Mouse (Mus musculus) left cerebral cortex, postnatal 4 days (tissue): ENCODE measurements around the gene Oprd1. TPM values are rescaled to one million over a fixed set of nuclear protein-coding genes. Genes with fewer than 3 reads are reported as not detected.

Experiments
- DNase-seq: peaks from one replicate; pipeline ENCODE4 v3.0.0-alpha.2; 2022
- intact Hi-C: fragments of 180-260 bp; cut with DNase I; formaldehyde crosslinking; loops from one replicate; pipeline ENCODE4 v1.15.1; 2025
- total RNA-seq, 2 experiments: library from RNA; stranded (reverse); gene quantifications; 2 replicates each; pipeline ENCODE4 v1.2.3; 2021

The Oprd1 gene
- total RNA-seq, 2 experiments from 2014 or later: 3.7 to 4.6 TPM

DNA sequence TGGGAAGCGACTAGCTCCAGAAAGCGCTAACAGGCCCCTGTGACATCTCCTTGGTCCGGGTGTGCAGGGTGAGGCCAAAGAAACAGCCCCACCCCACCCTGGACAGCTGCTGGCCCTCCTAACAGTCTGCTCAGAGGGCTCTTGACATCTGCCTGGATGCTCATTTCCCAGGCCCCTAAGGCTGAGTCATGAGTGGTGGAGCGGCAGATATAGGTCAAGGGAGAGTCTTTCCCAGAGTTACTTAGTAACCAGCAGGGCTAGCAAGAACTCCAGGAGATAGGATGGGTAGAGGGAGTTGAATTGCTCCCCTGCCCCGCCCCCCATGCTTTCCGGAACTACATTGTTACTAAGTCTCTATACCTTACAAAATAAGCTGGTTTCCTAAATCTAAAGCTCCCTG lies 51.1 kb downstream of the Oprd1 start:
- no peak for DNase-seq
- intact Hi-C loops: no loop called here

DNA sequence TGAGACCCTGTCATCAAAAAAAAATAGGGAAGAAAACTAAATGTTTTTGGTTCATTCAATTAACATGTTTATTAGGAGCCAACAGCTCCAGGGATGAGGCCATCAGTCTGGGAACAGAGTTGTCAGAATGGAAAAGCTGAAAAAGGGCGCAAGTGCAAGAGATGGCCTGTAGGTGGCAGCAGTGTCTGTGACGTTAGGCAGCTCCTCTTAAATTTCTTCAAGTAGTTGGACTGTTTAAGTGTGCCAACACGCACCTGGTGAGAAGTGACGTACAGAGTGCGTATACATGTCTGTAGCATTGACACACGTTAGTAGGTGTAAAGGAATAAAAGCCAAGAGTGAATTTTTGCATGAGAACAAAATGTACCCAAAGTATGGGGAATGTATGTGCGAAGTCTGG lies 55.4 kb downstream of the Oprd1 start:
- intact Hi-C loops: loop anchor here (5.0 kb wide), 1 partner anchor 88 kb away; no protein-coding TSS in a partner anchor
- DNase-seq: peak; percentile 56

DNA sequence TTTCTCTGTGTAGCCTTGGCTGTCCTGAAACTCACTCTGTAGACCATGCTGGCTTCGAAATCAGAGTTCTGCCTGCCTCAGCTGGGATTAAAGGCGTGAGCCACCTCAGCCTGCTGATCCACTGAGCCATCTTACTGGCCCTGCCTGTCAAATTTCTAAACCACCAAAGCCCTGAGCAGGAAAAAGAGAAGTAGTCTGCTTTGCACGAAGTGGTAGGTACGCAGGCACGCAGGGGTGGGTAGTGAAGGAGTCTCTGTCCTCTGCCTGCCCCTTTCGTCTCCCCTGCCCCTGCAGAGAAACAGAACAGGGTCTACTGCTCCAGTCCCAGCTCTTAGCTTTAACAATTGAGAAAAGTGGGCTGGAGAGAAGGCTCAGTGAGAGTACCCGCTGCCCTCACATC lies 59.2 kb downstream of the Oprd1 start:
- DNase-seq: no peak
- intact Hi-C loops: loop anchor here (5.0 kb wide), 1 partner anchor 92 kb away; no protein-coding TSS in a partner anchor

DNA sequence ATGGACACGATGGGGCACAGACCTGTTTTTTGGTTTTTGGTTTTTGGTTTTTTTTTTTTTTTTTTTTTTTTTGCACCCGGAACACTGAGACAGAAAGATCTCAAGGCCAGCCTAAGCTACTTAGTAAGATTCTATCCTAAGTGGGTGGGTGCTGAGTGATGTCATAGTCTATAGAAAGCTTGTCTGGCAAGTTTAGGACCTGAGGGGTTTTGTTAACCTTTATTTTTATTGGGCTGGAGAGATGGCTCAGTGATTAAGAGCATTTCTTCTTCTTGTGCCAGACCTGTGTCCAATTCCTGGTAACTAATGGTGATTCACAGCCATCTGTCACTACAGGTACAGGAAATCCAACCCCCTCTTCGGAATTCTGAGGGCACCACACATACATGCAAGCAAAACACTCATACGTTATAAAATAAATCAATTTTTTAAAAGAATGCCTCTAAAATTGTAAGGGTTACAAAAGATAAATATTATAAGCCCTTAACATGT lies 63.7 kb downstream of the Oprd1 start:
- intact Hi-C loops: no loop called here
- no peak for DNase-seq

DNA sequence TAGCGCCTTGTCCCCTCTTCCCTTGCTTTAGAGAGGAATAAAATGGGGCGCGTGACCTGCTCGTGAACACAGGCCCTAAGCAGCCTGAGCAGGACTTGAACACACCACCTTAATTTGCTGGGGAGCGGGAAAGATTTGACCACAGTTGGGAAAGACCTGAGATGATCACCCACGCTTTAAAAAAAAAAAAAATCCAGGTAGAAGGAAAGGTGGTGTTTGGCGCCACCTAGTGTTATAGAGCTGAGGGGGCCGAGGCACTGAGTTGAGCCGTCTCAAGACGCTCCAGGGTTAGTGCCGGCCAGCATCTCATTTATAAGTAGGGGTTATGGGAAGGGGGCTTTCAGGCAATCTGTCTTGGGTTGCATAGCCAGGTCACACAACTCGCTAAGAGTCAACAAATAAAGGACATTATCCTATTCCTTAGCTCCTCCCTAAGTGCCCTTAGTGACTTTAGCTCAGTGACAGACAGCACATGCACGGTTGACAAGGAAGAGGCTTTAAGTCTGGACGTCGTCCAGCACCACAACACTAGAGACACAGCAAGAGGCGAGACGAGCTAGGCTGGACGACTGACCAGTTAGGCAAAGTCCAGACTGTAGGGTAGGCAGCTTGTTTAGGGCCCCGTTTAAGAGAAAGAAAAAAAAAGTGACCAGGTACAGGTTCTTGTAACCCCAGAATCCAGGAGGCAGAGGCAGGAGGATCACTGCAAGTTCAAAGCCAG lies 64.6 kb downstream of the Oprd1 start:
- intact Hi-C loops: loop anchor here (2.0 to 5.0 kb wide), 3 partner anchors 103 to 217 kb away; no protein-coding TSS in a partner anchor
- DNase-seq: peak; percentile 69

DNA sequence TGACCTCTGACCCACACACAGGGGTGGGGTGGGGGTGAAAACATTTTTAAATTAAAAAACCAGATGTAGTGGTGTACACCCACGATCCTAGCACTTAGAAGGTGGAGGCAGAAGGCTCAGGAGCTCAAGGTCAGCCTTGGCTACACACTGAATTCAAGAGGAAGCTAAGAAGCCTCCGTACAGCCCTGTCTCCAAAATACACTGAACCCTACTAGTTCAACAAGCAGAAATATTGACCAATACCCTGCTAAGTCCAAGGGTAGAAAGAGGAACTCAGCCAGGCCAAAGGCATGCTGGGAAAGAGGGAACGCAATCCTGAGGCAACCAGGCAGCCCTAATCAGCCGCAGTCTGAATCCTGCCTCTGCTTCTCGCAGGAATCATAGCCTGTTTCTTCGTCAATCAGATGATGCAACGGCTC lies 66.0 kb downstream of the Oprd1 start:
- no peak for DNase-seq
- intact Hi-C loops: loop anchor here (2.0 to 5.0 kb wide), 3 partner anchors 102 to 216 kb away; no protein-coding TSS in a partner anchor

DNA sequence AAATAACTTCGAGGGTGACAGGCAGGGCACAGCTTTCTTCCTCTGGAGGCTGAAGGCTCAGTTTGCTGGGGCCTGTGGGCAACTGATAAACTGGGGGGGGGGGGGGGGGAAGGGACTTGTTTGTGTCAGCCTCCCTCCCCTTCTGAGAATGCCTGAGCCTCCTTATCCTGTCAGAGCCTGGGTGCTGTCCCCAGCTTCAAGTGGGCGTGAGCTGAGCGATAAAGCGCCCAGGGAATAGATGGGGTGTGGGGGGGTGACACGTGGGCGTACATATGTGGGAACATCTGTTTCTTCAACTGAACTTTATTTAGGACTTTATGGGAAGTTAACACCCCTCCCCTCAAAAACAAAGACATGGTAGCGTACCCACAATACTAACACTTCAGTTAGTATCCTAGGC lies 66.8 kb downstream of the Oprd1 start:
- intact Hi-C loops: loop anchor here (5.0 kb wide), 2 partner anchors 175 to 215 kb away; no protein-coding TSS in a partner anchor
- no peak for DNase-seq

DNA sequence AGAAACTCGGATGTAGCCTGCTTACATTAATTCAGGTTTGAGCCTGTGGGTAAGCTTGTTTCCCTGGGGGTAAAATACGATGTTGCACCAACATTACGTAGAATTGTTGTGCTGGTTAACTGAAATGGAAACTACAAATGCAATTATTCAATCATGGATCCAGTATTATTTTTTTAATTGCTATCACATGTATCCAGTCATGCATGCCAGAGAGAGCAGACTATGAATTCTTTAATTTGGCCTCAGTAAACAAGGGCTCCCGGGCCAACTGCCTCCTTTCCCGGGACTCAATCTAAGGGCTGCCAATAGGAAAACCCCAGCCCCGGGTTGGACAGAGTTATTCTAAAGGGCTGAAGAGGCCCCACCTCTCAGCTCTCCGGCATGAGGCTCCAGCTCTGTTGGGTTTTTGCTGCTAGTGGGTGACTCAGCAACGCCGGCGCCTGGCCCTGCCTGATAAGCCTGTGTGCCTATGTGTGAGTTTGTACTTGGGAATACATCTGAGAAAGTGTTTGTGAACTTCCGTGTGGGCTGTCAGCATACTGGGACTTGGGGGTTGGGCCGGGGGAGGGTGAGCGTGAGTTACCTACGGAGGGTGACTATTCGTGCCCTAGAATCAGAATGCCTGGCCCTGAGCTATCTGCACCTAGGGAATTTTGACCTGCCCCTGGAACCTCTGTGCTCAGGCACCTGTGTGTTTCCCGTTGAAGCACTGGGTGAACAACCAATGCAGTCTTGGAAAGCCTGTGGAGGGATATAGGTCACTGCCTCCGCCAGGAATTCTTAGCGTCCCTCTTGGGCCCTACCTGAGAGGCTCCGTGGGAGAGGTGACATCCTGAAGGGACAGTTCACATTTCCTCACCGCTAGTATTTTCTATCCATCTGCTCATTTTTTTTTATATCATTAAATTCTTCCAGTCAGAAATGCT lies 67.5 kb downstream of the Oprd1 start:
- no peak for DNase-seq
- intact Hi-C loops: loop anchor here (5.0 kb wide), 2 partner anchors 174 to 214 kb away; no protein-coding TSS in a partner anchor

DNA sequence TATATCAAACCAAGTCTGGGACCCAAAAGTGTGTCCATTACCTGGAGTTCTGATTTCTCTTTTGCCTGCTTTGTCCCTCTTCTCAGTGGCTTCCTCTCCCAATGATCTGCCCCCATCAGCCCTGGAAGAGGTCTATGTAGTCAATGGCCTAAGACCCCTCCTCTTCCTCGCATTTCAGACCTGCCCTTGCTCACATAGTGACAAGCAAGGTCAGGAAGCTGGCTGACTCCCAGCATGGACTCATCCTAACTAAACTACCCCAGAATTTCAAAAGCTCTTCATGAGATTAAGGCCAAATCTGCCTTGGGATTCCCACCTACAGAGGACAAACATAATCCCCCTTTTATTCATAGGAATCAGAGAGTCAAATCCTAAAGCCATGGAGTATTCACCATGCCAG lies 68.5 kb downstream of the Oprd1 start:
- DNase-seq: no peak

DNA sequence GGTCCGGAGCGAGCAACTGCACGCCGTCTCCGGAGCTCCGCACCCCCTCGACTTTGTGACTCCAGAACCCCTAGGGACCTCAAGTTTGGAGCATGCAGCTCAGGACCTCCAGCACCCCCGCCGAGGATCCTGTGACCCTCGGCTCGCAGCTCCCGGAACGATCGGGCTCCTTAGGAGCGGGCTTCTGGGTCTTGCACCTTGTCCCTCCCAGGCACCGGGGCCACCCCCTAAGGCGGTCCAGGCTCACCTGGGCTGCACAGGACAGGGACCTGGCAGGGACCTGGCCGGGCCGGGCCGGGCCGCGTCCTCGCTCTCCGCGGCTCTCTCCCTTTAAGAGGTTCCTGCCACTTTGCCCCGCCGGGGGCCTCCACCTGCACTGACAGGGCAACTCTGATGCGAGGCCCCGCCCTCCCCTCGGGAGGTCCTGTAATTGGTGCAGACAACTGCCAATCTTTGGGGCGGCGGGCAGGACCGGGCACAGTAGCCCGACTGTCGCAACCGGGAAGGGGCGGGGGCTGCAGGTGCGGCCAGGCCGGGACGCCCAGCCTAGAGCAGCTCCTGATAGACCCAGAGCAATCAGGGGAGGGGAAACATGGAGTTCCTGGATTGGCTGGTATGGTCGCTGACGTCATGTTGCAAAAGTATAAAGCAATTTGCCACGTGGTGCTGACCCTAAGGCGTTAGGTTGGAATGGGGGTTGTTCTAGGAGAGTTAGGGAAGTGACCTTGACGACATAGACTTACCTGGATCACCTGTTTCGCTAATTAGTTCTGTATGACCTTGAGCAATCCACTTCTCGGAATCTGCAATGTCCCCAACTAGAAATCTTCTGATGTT lies 69.1 kb downstream of the Oprd1 start, which contains the start of gene Epb41:
Epb41 (minus strand) TSS at position 389 of the 837 bp plus-strand sequence.
- intact Hi-C loops: loop anchor here (5.0 kb wide), 2 partner anchors 173 to 213 kb away; no protein-coding TSS in a partner anchor
- peak; percentile 90 for DNase-seq

More for the DNA sequence above, 68.5 kb downstream of the Oprd1 start:
- intact Hi-C loops: loop anchor here (5.0 kb wide), 2 partner anchors 173 to 213 kb away; no protein-coding TSS in a partner anchor

DNA sequence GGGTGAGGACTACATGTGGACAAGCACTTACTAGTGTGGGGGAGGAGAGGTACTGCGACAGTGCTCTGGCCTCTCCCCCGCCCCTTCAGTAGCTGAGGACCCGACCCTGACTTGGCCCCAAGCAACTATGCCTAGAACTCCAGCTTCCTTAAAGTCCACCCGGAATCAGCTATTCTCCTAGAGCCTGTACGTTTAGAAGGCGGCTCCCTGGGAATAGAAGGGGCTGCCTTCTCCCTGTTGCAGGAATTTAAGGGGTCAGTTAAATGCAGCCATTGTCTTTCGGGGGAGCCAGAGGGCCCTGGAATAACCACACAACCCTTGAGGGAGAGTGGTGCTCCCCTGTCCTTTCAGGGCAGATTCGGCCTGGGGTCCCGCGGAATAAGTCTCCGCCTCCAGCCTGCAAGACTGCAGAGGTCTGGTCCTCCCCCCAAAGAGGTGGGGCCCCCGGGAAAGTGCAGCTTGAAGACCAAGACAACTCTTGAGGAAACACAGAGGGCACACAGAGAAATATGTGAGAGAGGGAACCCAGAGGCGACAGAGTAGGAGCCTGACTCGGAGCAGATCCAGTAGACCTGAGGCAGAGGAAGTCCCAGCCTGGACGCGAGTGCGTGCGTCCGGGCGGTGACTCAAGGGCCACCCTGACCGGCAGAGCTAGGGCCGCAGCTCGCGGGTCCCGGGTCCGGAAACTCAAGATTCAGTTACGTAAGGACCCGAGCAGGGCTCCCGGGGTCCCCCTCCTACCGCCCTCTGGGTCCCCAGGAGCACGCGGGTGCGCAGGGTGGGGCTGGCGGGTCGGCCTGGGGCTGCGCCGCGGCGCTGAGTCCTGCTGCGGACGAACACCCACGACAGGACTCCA lies 70.0 kb downstream of the Oprd1 start, which contains the start of gene Gm10300:
Gm10300 (plus strand) TSS at position 621 of the 856 bp plus-strand sequence.
- intact Hi-C loops: no loop called here

DNA sequence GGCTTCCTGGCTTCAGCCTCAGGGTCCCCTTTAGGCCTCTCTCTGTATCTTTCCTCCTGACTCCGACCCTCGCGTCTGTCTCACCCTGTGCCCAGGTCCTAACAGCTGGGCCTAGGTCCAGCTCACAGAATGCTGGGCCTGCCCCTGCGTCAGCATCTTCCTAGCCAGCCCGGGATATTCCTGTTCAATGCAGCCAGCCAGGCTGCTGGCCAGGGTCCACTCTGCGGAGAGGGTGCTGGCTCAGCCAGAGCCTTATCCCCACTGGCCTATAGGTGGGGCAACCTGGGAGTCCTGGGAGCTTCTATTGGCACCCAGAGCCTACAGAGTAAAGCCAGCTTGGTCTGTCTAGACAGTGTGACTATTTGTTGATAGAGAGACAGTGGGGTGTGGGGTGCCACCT lies 71.3 kb downstream of the Oprd1 start:
- no peak for DNase-seq
- intact Hi-C loops: no loop called here

More for the DNA sequence above, 70.0 kb downstream of the Oprd1 start, which contains the start of gene Gm10300:
- peak; percentile 9 for DNase-seq

DNA sequence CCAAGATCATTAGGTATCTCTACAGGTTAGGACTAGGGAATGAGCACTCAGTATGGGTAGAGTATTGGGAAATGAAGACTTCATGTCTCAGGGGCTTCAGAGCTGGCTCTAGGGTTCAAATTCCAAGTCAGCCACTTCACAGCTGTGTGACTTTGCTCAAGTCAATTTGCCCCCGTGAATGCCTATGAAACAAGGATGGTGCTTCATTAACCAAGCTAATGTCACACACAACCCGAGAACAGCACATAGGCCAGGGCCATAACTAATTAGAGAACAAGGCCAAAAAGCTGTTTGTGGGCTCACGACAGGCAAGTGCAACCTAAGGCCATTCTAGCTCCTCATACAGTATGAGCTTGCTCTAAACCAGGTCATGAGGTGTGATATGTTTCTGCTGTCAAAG lies 72.1 kb downstream of the Oprd1 start:
- intact Hi-C loops: no loop called here
- no peak for DNase-seq

DNA sequence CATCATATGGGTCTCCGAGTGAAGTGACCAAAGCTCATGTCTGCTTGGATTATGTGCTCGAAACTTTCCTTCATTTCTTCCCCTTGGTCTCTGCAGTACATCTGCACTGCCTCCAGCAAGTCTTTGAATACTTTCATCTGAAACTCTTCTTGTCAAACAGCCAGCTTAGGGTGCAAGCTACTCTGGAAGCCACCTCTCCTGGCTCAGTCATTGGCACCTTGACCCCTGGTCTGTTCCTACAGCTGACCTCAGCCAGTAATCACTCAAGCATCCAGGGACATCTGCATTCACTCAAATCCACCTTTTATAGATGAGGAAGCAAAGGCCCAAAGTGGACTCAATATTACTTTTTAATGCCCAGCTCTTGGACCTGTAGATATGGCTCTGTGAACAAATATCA lies 72.6 kb downstream of the Oprd1 start:
- intact Hi-C loops: no loop called here
- DNase-seq: no peak

DNA sequence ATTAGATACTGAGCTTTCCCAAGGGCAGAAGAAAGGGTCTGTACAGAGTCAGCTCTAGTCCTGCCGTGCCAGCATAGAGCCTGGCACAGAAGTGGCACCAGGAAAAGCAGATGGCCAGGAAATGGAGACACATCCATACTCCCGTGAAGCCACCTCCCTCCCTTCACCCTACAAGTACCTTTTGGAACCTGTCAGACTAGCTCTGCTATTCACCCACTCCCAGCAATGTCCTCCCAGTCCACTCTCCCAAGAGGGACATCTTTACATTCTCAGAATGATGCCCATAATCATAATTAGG lies 76.4 kb downstream of the Oprd1 start:
- no peak for DNase-seq
- intact Hi-C loops: no loop called here

DNA sequence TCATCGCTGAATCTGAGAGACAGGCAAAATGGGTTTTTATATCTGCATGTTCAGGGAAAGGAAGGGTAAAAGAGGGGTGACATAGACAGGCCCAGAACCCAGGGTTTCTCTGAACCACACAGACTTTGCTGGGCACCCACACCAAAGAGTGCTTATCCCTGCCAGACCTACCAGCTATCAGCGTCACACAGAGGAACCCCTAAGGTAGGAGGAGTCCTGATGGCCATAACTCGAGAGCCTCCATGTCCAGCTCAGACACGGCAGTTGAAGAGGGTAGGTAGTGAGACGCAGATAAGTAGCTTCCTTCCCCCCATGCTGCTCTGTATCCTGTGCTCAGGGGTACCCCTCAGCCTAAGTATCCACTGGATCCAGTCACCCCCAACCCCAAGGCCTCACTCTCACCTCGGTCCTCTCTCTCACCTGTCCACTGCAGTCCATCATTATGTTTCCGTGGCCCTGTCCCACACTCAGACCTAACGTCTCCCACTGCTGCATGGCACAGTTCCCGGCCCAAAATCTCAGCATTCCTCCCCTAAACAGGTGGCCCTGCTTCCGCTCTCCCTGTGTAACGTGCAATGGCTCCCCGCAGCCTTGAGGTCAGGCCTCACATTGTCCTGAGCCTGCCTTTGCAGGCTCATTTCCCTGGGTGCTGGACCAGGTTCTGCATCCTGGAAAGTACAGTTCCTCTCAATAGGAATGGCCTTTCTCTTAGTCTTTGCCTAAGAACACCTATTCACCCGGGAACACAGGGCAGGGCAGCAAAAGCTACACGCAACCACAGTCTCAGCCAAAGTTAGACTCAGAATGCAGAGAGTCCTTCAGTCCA lies 77.0 kb downstream of the Oprd1 start:
- no peak for DNase-seq
- intact Hi-C loops: no loop called here

DNA sequence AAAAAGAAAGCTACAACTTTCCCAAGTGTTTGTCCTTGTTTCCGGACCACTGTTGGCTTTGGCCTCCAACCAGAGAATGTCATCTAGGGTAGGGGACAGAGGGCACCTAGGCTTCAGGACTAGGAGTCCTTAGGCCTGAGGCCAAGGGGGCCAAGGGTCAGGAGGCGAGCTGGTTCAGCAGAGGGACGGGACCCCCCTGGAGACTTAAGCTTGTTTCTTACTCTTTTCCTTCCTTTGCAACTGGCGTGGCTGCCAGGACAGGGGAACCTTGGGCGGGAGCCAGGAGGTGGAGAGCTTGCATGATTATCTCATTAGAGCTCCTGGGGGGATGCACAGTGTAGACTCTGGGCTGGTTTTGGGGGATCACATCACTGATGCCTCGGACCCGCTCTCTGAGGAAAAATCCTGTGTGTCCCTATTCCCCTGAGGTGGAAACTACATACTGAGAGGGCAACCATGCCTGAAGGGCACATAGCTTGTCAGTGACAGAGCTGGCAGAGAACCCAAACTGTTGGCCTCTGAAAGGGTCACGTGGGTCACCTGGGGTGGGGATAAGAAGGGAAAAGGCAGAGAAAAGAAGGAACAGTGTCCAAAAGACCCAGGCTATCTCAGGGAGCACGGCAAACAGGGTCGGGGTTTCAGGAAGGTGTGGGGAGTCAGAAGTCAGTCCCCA lies 78.0 kb downstream of the Oprd1 start:
- peak; percentile 51 for DNase-seq
- intact Hi-C loops: no loop called here

DNA sequence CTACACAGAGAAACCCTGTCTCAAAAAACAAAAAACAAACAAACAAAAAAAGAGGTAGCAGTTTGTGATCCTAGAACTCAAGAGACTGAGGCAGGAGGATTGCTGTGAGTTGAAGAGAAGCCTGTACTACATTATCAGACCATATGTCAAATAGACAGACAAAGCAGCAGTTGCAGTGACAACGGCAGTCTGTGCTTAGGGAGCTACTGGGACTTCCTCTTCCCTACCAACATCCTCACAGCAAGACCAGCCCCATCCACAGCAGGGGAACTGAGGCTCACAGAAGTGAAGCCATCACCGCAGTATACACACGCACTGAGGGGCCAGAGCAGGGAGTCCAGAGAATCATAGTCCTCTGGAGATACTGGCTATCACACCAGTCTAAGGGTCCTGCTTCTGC lies 78.7 kb downstream of the Oprd1 start:
- no peak for DNase-seq
- intact Hi-C loops: no loop called here
